Mouse (Mus musculus) mouse embryonic stem cell (cell line): ENCODE data around the gene Pde4b.

ENCODE experiments used
- in situ Hi-C, 2 experiments: fragments of 300-500 bp; cut with MboI; formaldehyde crosslinking; loops; 1 replicate in 1 of 2; 3 replicates in 1 of 2; pipeline ENCODE4 v1.14.3; 2019 to 2020; ENCODE audit warnings: low sequenced_read_pairs in 2 of 2, low pct_unique_long_range_greater_than_20kb in 1 of 2, mixed read lengths in 1 of 2; ENCODE audit not compliant: unreplicated experiment in 1 of 2

Pde4b gene

GRCm38 (mm10) chr4:102594506-102594905, 507.2 kb downstream of the Pde4b start:
- in situ Hi-C loops = no loop called here

- in situ Hi-C loops = no loop called here
These were observed 516.6 kb downstream of the Pde4b start for GRCm38 (mm10) chr4:102603968-102604367.

GRCm38 (mm10) chr4:102605231-102605630, 517.9 kb downstream of the Pde4b start:
- in situ Hi-C loops = no loop called here

- in situ Hi-C loops = no loop called here
These were observed 518.5 kb downstream of the Pde4b start for GRCm38 (mm10) chr4:102605722-102606341.

- in situ Hi-C loops = no loop called here
These were observed 519.5 kb downstream of the Pde4b start for GRCm38 (mm10) chr4:102606825-102607224.

- in situ Hi-C loops = no loop called here
These were observed 520.5 kb downstream of the Pde4b start for GRCm38 (mm10) chr4:102607744-102608416.

- in situ Hi-C loops = no loop called here
These were observed 525.3 kb downstream of the Pde4b start for GRCm38 (mm10) chr4:102612596-102612995.

GRCm38 (mm10) chr4:102617774-102618173, 530.4 kb downstream of the Pde4b start:
- in situ Hi-C loops = no loop called here

- in situ Hi-C loops = no loop called here
These were observed 531.3 kb downstream of the Pde4b start for GRCm38 (mm10) chr4:102618609-102619008.

GRCm38 (mm10) chr4:102620179-102620910, 533.0 kb downstream of the Pde4b start:
- in situ Hi-C loops = no loop called here

- in situ Hi-C loops = no loop called here
These were observed 533.8 kb downstream of the Pde4b start for GRCm38 (mm10) chr4:102621120-102621519.

GRCm38 (mm10) chr4:102622977-102623376, 535.6 kb downstream of the Pde4b start:
- in situ Hi-C loops = no loop called here

GRCm38 (mm10) chr4:102623789-102624611, 536.7 kb downstream of the Pde4b start:
- in situ Hi-C loops = no loop called here

GRCm38 (mm10) chr4:102624937-102625336, 537.6 kb downstream of the Pde4b start:
- in situ Hi-C loops = no loop called here

- in situ Hi-C loops = no loop called here
These were observed 540.5 kb downstream of the Pde4b start for GRCm38 (mm10) chr4:102627799-102628198.

GRCm38 (mm10) chr4:102629621-102630020, 542.3 kb downstream of the Pde4b start:
- in situ Hi-C loops = no loop called here

- in situ Hi-C loops = no loop called here
These were observed 542.9 kb downstream of the Pde4b start for GRCm38 (mm10) chr4:102630261-102630660.

GRCm38 (mm10) chr4:102631624-102632023, 544.3 kb downstream of the Pde4b start:
- in situ Hi-C loops = no loop called here

GRCm38 (mm10) chr4:102633241-102633640, 545.9 kb downstream of the Pde4b start:
- in situ Hi-C loops = no loop called here
